Mouse (Mus musculus) kidney, postnatal 0 days (tissue): Measurements from ENCODE around the gene Traf5. TPM values are rescaled to one million over a fixed set of nuclear protein-coding genes. Genes with fewer than 3 reads are reported as not detected.
A peak's percentile ranks its signal among the peaks of the same experiment; 100 is the strongest.

Source experiments
- ATAC-seq: fragments of 200-750 bp; cut with Nextera tagmentation; replicated peaks from 2 replicates; pipeline ENCODE4 v1.8.0; 2017; ENCODE audit warnings: low read depth, moderate number of reproducible peaks, moderate TSS enrichment, moderate library complexity; ENCODE audit not compliant: low FRiP score
- DNase-seq: peaks from one replicate; pipeline ENCODE4 v3.0.0-alpha.2; 2016; ENCODE audit warnings: low spot score
- H3K27ac ChIP-seq: fragments of 300-500 bp; sonication (generic); 2 replicates; pipeline ENCODE4 v1.5.1; 2014; ENCODE audit warnings: mild to moderate bottlenecking
- H3K27me3 ChIP-seq: fragments of 300-500 bp; sonication (generic); 2 replicates; pipeline ENCODE4 v1.6.1; 2014; ENCODE audit warnings: low read length, mixed read lengths; ENCODE audit not compliant: insufficient read depth
- H3K36me3 ChIP-seq: fragments of 300-500 bp; sonication (generic); 2 replicates; pipeline ENCODE4 v1.6.1; 2014; ENCODE audit warnings: low read length, mixed read lengths; ENCODE audit not compliant: insufficient read depth
- H3K4me1 ChIP-seq: fragments of 300-500 bp; sonication (generic); replicated peaks from 2 replicates; pipeline ENCODE4 v1.6.1; 2014; ENCODE audit warnings: antibody characterized with exemption, low read length, mixed read lengths; ENCODE audit not compliant: insufficient read depth
- H3K4me2 ChIP-seq: fragments of 300-500 bp; sonication (generic); 2 replicates; pipeline ENCODE4 v1.6.1; 2014; ENCODE audit warnings: mild to moderate bottlenecking, low read length, moderate library complexity, mixed read lengths
- H3K4me3 ChIP-seq: fragments of 300-500 bp; sonication (generic); replicated peaks from 2 replicates; pipeline ENCODE4 v1.5.1; 2014; ENCODE audit warnings: low read depth, low read length
- H3K9ac ChIP-seq: fragments of 300-500 bp; sonication (generic); 2 replicates; pipeline ENCODE4 v1.6.1; 2014; ENCODE audit warnings: low read depth, low read length
- H3K9me3 ChIP-seq: fragments of 300-500 bp; sonication (generic); replicated peaks from 2 replicates; pipeline ENCODE4 v1.6.1; 2016; ENCODE audit warnings: low read length, inconsistent platforms, mixed read lengths
- CTCF ChIP-seq: IDR thresholded peaks from 2 replicates; pipeline ENCODE4 v1.5.1; 2016; ENCODE audit warnings: antibody characterized with exemption, low read depth, mild to moderate bottlenecking, moderate library complexity
- WGBS: fragments of 180-500 bp; shearing (Covaris S2); extraction: QIAGEN DNeasy Blood & Tissue Kit; methylation state at CpG from one replicate; pipeline ENCODE4 v1.1.7; 2014; 5-methylcytosine and 5-hydroxymethylcytosine counted together
- polyA plus RNA-seq: library from polyadenylated mRNA; unstranded; fragments of >200 nt; fragmentation: Nextera tagmentation; extraction: Ambion mirVana; gene quantifications from 2 replicates; pipeline ENCODE4 v1.2.1, GENCODE M21; 2015

Traf5 gene
- polyA plus RNA-seq, 1 experiment from 2014 or later, result 19.6 TPM

GRCm38 (mm10) chr1:192078406-192078805 is 14.0 kb downstream of the Traf5 start:
- H3K36me3 ChIP-seq, result no peaks in the 10 kb centered on the region
- H3K4me1 ChIP-seq, result peaks cover 29% of the 10 kb centered on the region
- no peak overlapping the region for H3K4me3 ChIP-seq
- no peak for TF ChIP-seq CTCF
- no peak for ATAC-seq
- 28% methylated on average over 3 of the region's 3 CpGs for WGBS
- no peak overlapping the region for H3K4me2 ChIP-seq
- no peaks in the 10 kb centered on the region for H3K27me3 ChIP-seq
- DNase-seq, result peak; percentile 58
- peak overlapping the region; percentile 85 for H3K27ac ChIP-seq
- no peak overlapping the region for H3K9ac ChIP-seq
- no peaks in the 10 kb centered on the region for H3K9me3 ChIP-seq

- no peak for TF ChIP-seq CTCF
- Histone ChIP-seq H3K4me3 (no peak overlapping the region), H3K4me1 (peaks cover 29% of the 10 kb centered on the region), H3K36me3 (no peaks in the 10 kb centered on the region), H3K27me3 (no peaks in the 10 kb centered on the region), H3K9me3 (no peaks in the 10 kb centered on the region), H3K4me2 (no peak overlapping the region), H3K27ac (peak overlapping the region; percentile 85), H3K9ac (no peak overlapping the region)
- DNase-seq (peak; percentile 56), ATAC-seq (peak; percentile 49; the same call in 1 of the 2 replicates)
Measured at GRCm38 (mm10) chr1:192076796-192077535, 15.4 kb downstream of the Traf5 start.

GRCm38 (mm10) chr1:192076101-192076500 is 16.3 kb downstream of the Traf5 start:
- Histone ChIP-seq H3K4me2 (no peak overlapping the region), H3K9me3 (no peaks in the 10 kb centered on the region), H3K27ac (peak overlapping the region; percentile 85), H3K27me3 (no peaks in the 10 kb centered on the region), H3K4me1 (peaks cover 29% of the 10 kb centered on the region), H3K4me3 (no peak overlapping the region), H3K36me3 (no peaks in the 10 kb centered on the region), H3K9ac (no peak overlapping the region)
- ATAC-seq (no peak), DNase-seq (no peak)
- no peak for TF ChIP-seq CTCF
- WGBS, result 64% methylated on average over 4 of the region's 4 CpGs

DNA sequence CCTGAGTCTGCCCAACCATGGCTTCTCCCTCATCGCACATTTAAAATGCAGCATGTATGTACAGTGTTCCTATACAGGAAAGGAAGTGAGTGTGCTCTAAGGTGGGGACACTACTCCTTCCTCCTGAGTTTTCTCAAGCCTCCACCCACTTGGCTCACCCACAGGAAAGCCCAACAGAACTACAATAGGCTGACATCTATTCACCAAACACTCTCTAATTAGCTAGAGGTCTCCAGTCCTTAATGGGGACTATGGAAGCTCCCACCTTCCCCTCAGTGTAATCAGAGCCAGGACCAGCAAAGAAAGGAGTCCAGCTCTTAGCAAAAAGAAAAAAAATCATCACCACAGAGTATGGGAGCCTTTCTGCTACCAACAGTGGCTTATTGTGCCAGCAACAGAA is 17.5 kb downstream of the Traf5 start:
- H3K9me3 ChIP-seq, result no peaks in the 10 kb centered on the region
- DNase-seq, result no peak
- peaks cover 40% of the 10 kb centered on the region for H3K4me1 ChIP-seq
- 55% methylated on average over 1 of the region's 1 CpGs for WGBS
- H3K27me3 ChIP-seq, result no peaks in the 10 kb centered on the region
- no peak for ATAC-seq
- H3K36me3 ChIP-seq, result no peaks in the 10 kb centered on the region
- no peak for TF ChIP-seq CTCF
- H3K9ac ChIP-seq, result no peak overlapping the region
- no peak overlapping the region for H3K4me3 ChIP-seq
- H3K27ac ChIP-seq, result 0 out of 2 replicates have a peak overlapping the region, but pooled peaks have one; percentile 44
- H3K4me2 ChIP-seq, result no peak overlapping the region

- TF ChIP-seq CTCF, result no peak
- Histone ChIP-seq H3K27ac (no peak overlapping the region), H3K27me3 (no peaks in the 10 kb centered on the region), H3K9me3 (no peaks in the 10 kb centered on the region), H3K4me1 (peaks cover 28% of the 10 kb centered on the region), H3K9ac (no peak overlapping the region), H3K36me3 (0 out of 2 replicates have a peak, but pooled peaks cover 9% of the 10 kb centered on the region), H3K4me2 (no peak overlapping the region), H3K4me3 (no peak overlapping the region)
- DNase-seq, result no peak
- ATAC-seq, result no peak
- WGBS, result 89% methylated on average over 1 of the region's 1 CpGs
Measured at GRCm38 (mm10) chr1:192072426-192072825, 19.9 kb downstream of the Traf5 start.

DNA sequence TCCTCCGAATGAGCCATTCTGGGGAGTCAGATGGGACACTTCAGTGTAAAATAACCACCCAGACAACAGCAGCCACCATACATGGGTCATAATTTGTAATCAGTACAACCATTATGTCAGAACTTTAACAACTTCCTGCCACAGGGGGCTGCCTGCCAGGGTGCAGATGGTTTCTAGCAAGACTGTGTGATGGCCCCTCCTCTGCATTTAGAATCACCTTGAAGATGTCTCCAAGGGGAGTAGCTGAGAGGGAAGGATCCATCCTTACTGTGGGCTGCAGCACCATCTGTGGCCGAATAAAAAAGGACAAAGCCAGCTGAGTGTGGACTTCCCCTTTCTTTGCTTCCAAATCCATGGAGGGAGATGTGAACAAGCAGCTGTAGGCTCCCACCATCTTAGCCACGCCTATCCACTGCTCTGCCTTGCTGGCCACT is 21.7 kb downstream of the Traf5 start:
- Histone ChIP-seq H3K4me3 (peak overlapping the region; percentile 11; the same call in 1 of the 2 replicates), H3K36me3 (peaks cover 19% of the 10 kb centered on the region; the same call in 1 of the 2 replicates), H3K27ac (peak overlapping the region; percentile 83), H3K9ac (peak overlapping the region; percentile 42; the same call in 1 of the 2 replicates), H3K4me2 (peak overlapping the region; percentile 50), H3K27me3 (no peaks in the 10 kb centered on the region), H3K4me1 (peaks cover 14% of the 10 kb centered on the region), H3K9me3 (no peaks in the 10 kb centered on the region)
- WGBS, result 19% methylated on average over 3 of the region's 3 CpGs
- TF ChIP-seq CTCF, result peak; percentile 56; the same call in 1 of the 2 replicates
- DNase-seq (peak; percentile 78), ATAC-seq (peak; percentile 75)
